Mouse (Mus musculus): Measurements from ENCODE around the gene Myo16. TPM values are rescaled to one million over a fixed set of nuclear protein-coding genes. Genes with fewer than 3 reads are reported as not detected.

Gene Myo16
- polyA plus RNA-seq, 2 experiments, result 0.55 to 0.98 TPM

DNA sequence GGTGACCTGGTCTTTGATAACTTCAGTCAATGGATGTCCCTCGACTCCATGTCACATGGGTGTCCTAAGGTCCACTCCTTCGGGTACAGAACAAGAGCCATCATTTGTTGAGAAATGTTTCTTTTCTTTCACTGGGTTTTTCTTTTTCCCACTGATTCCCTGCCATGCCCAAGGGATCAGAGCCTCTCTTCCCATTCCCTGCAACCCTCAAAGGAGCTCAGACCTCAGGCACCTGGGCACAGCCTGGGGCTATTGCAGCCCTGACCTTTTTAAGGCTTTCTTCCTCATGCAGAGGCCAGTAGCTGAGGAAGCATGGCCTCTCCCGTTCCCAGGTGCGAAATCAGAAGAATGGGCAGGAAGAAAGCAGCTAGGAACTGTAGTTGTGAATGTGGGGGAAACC lies 23.4 kb downstream of the Myo16 start:
- no peaks in the 10 kb centered on the region for H3K36me3 ChIP-seq (ENCODE audit: control insufficient read depth, insufficient read depth, low read length)
- H3K4me1 ChIP-seq (ENCODE audit: control insufficient read depth, insufficient read depth, low read length), result no peaks in the 10 kb centered on the region
- no peak overlapping the region for H3K4me3 ChIP-seq (replicated peaks; ENCODE audit: low read length)
- ATAC-seq (ENCODE audit: low FRiP score, low read depth) (no peak), DNase-seq (ENCODE audit: low spot score) (no peak)
- 61% methylated on average over 4 of the region's 4 CpGs for WGBS
- no peak overlapping the region for H3K27ac ChIP-seq (replicated peaks; ENCODE audit: low read depth, low read length)
- H3K9ac ChIP-seq (ENCODE audit: low read depth, low read length, severe bottlenecking), result no peak overlapping the region
- H3K4me2 ChIP-seq (replicated peaks; ENCODE audit: low read depth, low read length, severe bottlenecking), result no peak overlapping the region
- no peaks in the 10 kb centered on the region for H3K9me3 ChIP-seq (ENCODE audit: control insufficient read depth, low read length)
- H3K27me3 ChIP-seq (ENCODE audit: control insufficient read depth, insufficient read depth, low read length), result no peaks in the 10 kb centered on the region
- TF ChIP-seq POLR2A (IDR thresholded peaks at IDR 0.05; ENCODE audit: borderline replicate concordance, extremely low read depth, insufficient read depth, insufficient read length), result no peak

DNA sequence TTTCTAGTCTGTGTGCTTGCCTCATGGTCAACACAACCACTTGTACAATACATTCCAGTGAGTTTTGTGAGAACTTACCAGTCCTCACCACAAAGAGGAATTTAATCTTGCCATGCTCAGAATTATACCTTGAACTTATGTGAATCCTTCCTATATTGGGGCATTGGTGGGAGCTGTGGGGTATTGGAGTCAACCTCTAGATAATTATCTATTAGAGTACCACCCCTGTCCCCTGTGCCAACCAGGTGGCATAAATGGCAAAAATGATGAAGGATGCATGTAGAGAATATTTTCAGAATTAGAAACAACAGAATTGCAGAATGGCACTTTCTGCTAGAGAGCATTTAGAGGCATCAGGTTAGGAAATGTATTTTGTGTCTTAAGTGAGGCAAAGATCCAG lies 25.3 kb downstream of the Myo16 start:
- Histone ChIP-seq H3K9ac (ENCODE audit: low read depth, low read length, severe bottlenecking) (no peak overlapping the region), H3K27ac (replicated peaks; ENCODE audit: low read depth, low read length) (no peak overlapping the region), H3K4me3 (replicated peaks; ENCODE audit: low read length) (no peak overlapping the region), H3K9me3 (ENCODE audit: control insufficient read depth, low read length) (no peaks in the 10 kb centered on the region), H3K4me1 (ENCODE audit: control insufficient read depth, insufficient read depth, low read length) (no peaks in the 10 kb centered on the region), H3K27me3 (ENCODE audit: control insufficient read depth, insufficient read depth, low read length) (no peaks in the 10 kb centered on the region), H3K4me2 (replicated peaks; ENCODE audit: low read depth, low read length, severe bottlenecking) (no peak overlapping the region), H3K36me3 (ENCODE audit: control insufficient read depth, insufficient read depth, low read length) (no peaks in the 10 kb centered on the region)
- no peak for ATAC-seq (ENCODE audit: low FRiP score, low read depth)
- TF ChIP-seq POLR2A (IDR thresholded peaks at IDR 0.05; ENCODE audit: borderline replicate concordance, extremely low read depth, insufficient read depth, insufficient read length), result no peak
- DNase-seq (ENCODE audit: low spot score), result no peak

DNA sequence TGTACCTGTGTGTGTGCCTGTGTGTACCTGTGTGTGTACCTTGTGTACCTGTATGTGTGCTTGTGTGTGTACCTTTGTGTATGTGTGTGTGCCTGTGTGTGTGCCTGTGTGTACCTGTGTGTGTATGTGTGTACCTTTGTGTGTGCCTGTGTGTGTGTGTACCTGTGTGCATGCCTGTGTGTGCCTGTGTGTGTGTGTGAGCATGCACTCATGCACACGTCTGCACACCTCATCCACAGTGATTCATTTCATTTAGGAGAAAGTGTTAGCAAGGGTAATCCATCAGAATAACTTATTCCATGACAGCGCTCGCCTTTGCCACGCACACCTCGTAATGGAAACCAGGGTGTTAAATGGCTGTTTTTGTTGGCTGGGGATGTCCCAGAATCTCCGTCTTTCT lies 36.9 kb downstream of the Myo16 start:
- no peak overlapping the region for H3K4me2 ChIP-seq (replicated peaks; ENCODE audit: low read depth, low read length, severe bottlenecking)
- no peak for TF ChIP-seq POLR2A (IDR thresholded peaks at IDR 0.05; ENCODE audit: borderline replicate concordance, extremely low read depth, insufficient read depth, insufficient read length)
- H3K4me3 ChIP-seq (replicated peaks; ENCODE audit: low read length), result no peak overlapping the region
- H3K27me3 ChIP-seq (ENCODE audit: control insufficient read depth, insufficient read depth, low read length), result no peaks in the 10 kb centered on the region
- H3K36me3 ChIP-seq (ENCODE audit: control insufficient read depth, insufficient read depth, low read length), result no peaks in the 10 kb centered on the region
- no peak for ATAC-seq (ENCODE audit: low FRiP score, low read depth)
- 74% methylated on average over 6 of the region's 6 CpGs for WGBS
- no peaks in the 10 kb centered on the region for H3K9me3 ChIP-seq (ENCODE audit: control insufficient read depth, low read length)
- no peak overlapping the region for H3K9ac ChIP-seq (ENCODE audit: low read depth, low read length, severe bottlenecking)
- no peak for DNase-seq (ENCODE audit: low spot score)
- no peaks in the 10 kb centered on the region for H3K4me1 ChIP-seq (ENCODE audit: control insufficient read depth, insufficient read depth, low read length)
- H3K27ac ChIP-seq (replicated peaks; ENCODE audit: low read depth, low read length), result no peak overlapping the region

DNA sequence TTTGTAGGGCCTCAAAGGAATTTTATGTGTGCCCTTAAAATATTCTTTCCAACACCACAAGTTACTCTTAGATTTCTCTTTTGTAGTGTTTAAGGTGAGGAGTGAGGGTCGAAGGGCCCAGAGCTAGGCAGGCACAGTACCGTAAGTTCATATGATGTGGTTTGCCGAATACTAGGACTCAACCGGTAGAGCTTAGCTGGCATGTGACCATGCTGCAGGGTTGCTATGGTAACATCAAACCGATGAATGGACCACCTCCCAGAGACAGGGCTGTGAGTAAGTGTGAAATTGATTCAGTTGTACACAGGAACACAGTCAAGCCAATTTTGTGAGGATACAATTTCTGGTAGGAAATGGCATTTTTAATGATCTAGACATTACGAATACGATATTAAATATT lies 44.5 kb downstream of the Myo16 start:
- Histone ChIP-seq H3K9ac (ENCODE audit: low read depth, low read length, severe bottlenecking) (no peak overlapping the region), H3K4me3 (replicated peaks; ENCODE audit: low read length) (no peak overlapping the region), H3K4me1 (ENCODE audit: control insufficient read depth, insufficient read depth, low read length) (no peaks in the 10 kb centered on the region), H3K27me3 (ENCODE audit: control insufficient read depth, insufficient read depth, low read length) (no peaks in the 10 kb centered on the region), H3K4me2 (replicated peaks; ENCODE audit: low read depth, low read length, severe bottlenecking) (no peak overlapping the region), H3K27ac (replicated peaks; ENCODE audit: low read depth, low read length) (no peak overlapping the region), H3K36me3 (ENCODE audit: control insufficient read depth, insufficient read depth, low read length) (no peaks in the 10 kb centered on the region), H3K9me3 (ENCODE audit: control insufficient read depth, low read length) (no peaks in the 10 kb centered on the region)
- WGBS, result 63% methylated on average over 7 of the region's 7 CpGs
- no peak for ATAC-seq (ENCODE audit: low FRiP score, low read depth)
- no peak for DNase-seq (ENCODE audit: low spot score)
- no peak for TF ChIP-seq POLR2A (IDR thresholded peaks at IDR 0.05; ENCODE audit: borderline replicate concordance, extremely low read depth, insufficient read depth, insufficient read length)

DNA sequence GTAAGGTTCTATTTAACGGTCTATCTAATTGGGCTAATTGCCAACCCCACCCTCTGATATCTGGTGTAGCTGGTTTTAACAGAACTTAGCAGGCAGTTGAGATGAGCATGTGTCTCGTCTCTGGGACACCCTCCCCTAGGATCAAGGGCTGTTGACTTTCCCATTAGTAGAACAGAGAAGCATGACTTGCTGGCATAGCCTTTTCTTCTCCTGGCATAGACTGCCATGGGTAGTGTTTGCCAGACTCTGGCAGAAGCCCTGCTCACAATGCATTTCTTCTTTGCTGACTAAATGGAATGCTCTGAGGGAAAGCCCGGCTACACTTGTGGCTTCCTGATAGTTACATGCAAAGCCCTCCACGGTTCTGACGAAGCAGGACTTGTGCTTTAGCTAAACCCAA lies 45.6 kb downstream of the Myo16 start:
- Histone ChIP-seq H3K27me3 (ENCODE audit: control insufficient read depth, insufficient read depth, low read length) (no peaks in the 10 kb centered on the region), H3K4me1 (ENCODE audit: control insufficient read depth, insufficient read depth, low read length) (no peaks in the 10 kb centered on the region), H3K9ac (ENCODE audit: low read depth, low read length, severe bottlenecking) (no peak overlapping the region), H3K27ac (replicated peaks; ENCODE audit: low read depth, low read length) (no peak overlapping the region), H3K36me3 (ENCODE audit: control insufficient read depth, insufficient read depth, low read length) (no peaks in the 10 kb centered on the region), H3K4me3 (replicated peaks; ENCODE audit: low read length) (no peak overlapping the region), H3K9me3 (ENCODE audit: control insufficient read depth, low read length) (no peaks in the 10 kb centered on the region), H3K4me2 (replicated peaks; ENCODE audit: low read depth, low read length, severe bottlenecking) (no peak overlapping the region)
- 75% methylated on average over 5 of the region's 5 CpGs for WGBS
- no peak for TF ChIP-seq POLR2A (IDR thresholded peaks at IDR 0.05; ENCODE audit: borderline replicate concordance, extremely low read depth, insufficient read depth, insufficient read length)
- DNase-seq (ENCODE audit: low spot score) (no peak), ATAC-seq (ENCODE audit: low FRiP score, low read depth) (no peak)

DNA sequence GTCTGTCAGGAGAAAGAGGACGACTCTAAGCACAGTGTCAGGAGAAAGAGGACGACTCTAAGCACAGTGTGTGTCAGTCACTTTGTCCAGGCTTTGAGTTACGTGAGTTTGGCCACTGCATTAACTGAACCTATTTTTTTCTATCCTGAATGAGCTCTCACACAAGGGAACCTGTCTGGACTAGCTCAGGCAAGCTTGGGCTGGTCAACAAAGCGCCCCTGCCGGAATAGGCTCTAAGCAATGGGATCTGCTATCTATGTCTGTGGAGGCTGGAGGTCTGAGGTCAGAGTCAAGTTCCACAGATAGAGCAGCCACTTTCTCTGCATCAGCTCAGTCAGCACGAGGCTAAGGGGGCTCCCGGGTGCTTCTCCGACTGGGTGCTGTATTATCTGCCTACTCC lies 46.3 kb downstream of the Myo16 start:
- ATAC-seq (ENCODE audit: low FRiP score, low read depth) (no peak), DNase-seq (ENCODE audit: low spot score) (no peak)
- H3K27ac ChIP-seq (replicated peaks; ENCODE audit: low read depth, low read length), result no peak overlapping the region
- WGBS, result 76% methylated on average over 8 of the region's 8 CpGs
- H3K27me3 ChIP-seq (ENCODE audit: control insufficient read depth, insufficient read depth, low read length), result no peaks in the 10 kb centered on the region
- no peak for TF ChIP-seq POLR2A (IDR thresholded peaks at IDR 0.05; ENCODE audit: borderline replicate concordance, extremely low read depth, insufficient read depth, insufficient read length)
- no peak overlapping the region for H3K4me2 ChIP-seq (replicated peaks; ENCODE audit: low read depth, low read length, severe bottlenecking)
- H3K9ac ChIP-seq (ENCODE audit: low read depth, low read length, severe bottlenecking), result no peak overlapping the region
- no peak overlapping the region for H3K4me3 ChIP-seq (replicated peaks; ENCODE audit: low read length)
- H3K36me3 ChIP-seq (ENCODE audit: control insufficient read depth, insufficient read depth, low read length), result no peaks in the 10 kb centered on the region
- no peaks in the 10 kb centered on the region for H3K9me3 ChIP-seq (ENCODE audit: control insufficient read depth, low read length)
- H3K4me1 ChIP-seq (ENCODE audit: control insufficient read depth, insufficient read depth, low read length), result no peaks in the 10 kb centered on the region
